Mouse (Mus musculus): ENCODE measurements around the gene Cks1b.

Cks1b gene

GRCm38 (mm10) chr3:89425876-89426275 lies 7.7 kb upstream of the Cks1b start:
- DNase-seq (ENCODE audit: extremely low spot score) = no peak

- DNase-seq (ENCODE audit: extremely low spot score) = no peak
These were observed 7.0 kb upstream of the Cks1b start for GRCm38 (mm10) chr3:89425141-89425525.

- DNase-seq (ENCODE audit: extremely low spot score) = no peak
These were observed 6.4 kb upstream of the Cks1b start for GRCm38 (mm10) chr3:89424416-89425140.

DNA sequence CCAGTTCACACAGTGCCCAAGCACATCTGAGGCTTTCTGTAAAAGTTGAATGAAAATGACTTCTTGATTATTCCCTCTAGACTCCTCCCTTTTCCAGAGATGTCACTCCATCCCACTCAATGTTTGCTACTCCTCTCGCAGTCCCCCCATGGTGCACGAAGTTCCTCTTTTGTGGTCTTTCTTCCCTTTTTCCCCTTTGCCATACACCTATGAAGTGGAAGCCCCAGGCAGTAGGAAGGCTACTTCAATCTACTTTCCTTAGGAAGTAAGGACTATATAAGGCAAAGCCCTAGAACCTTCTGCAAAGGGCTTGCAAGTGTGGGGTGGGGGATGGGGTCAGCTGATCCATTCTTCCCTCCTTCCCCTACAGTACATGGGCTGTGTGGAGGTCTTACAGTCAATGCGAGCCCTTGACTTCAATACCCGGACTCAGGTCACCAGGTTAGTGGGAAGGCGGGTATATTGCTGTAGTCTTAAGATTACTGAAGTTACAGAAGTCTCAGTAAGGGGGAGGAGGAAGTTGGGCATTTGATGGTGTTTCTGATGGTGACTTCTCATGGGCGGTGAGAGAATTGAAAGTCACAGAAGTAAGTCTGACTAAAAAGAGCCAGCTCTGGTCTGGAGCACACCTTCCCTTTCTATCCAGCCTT lies 4.5 kb upstream of the Cks1b start:
- DNase-seq (ENCODE audit: extremely low spot score) = no peak

- DNase-seq (ENCODE audit: extremely low spot score) = peak; percentile 34
These were observed 3.8 kb upstream of the Cks1b start for GRCm38 (mm10) chr3:89421810-89422473.

GRCm38 (mm10) chr3:89421002-89421774 lies 3.0 kb upstream of the Cks1b start:
- peak; percentile 80 for DNase-seq (ENCODE audit: extremely low spot score)

DNA sequence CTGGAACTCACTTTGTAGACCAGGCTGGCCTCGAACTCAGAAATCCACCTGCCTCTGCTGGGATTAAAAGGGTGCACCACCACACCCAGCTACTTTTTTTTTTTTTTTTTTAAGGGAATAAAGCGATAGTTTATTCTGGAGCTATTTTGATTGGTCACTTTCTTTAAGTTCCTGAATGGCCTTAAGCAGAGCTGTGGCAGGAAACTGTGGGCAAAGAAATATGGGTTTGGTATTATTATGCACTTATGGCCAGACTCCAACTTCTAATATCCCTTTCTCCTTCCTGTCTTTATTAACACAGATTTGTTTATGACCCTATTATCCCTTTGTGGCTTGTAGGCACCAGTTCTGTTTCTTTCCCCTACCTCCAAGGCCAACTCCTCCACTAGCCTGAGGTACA lies 2.2 kb upstream of the Cks1b start:
- DNase-seq (ENCODE audit: extremely low spot score) = no peak

GRCm38 (mm10) chr3:89419981-89420380 lies 1.8 kb upstream of the Cks1b start:
- DNase-seq (ENCODE audit: extremely low spot score) = no peak

GRCm38 (mm10) chr3:89419571-89419970 lies 1.4 kb upstream of the Cks1b start:
- peak; percentile 54 for DNase-seq (ENCODE audit: extremely low spot score)

- peak; percentile 88 for DNase-seq (ENCODE audit: extremely low spot score)
These were observed 673 bp upstream of the Cks1b start for GRCm38 (mm10) chr3:89418861-89419250.

DNA sequence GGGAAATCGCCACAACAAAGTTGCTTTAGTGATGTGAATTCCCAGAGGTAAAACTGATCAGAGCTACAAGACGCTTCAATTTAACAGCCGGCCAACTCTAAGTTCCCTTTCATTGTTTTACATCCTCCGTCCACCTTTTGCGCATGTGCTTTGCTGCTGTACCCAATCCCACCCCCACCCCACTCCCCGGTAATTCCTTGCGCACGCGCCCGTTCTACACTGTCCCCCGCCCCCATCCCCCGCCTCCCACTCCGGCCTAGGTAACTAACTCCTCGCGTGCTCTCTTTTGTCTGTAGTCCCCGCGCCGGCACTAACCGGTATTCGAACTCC lies 378 bp downstream of the Cks1b start:
- no peak for DNase-seq (ENCODE audit: extremely low spot score)

DNA sequence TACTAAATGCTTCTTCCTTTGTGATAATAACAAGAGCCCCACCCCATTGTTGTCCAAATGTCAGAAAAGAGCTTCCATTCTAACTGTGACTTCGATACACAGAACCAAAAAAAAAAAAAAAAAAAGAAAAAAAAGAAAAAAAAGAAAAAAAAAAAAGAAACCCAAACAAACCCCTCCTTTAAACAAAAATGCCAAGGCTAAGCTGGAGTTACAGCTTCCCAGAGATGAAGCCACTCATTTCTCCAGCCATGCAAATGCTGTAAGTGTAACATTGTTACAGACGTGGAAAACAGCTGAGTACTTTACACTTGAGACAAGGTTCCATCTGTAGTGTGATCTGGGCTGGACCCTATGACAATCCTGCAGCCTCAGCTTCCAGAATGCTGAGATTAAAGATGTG lies 1.1 kb downstream of the Cks1b start:
- no peak for DNase-seq (ENCODE audit: extremely low spot score)

DNA sequence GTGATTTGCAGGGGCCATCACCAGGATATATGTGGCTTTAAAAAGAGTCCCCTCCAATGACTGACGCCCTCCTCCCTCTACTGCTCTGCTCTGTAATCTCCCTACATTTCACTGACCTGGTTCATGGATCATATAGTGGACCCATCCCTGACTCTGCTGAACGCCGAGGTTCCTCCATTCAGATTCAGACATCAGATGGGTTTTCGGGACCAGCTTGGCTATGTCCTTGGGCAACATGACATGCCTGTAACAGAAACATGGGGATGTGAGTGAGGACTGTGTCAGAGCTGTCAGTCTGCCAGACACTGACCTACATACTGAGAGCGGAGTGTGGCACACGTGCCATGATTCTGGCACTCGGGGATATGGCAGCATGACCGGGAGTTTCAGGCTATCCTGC lies 2.0 kb downstream of the Cks1b start:
- DNase-seq (ENCODE audit: extremely low spot score) = no peak

DNA sequence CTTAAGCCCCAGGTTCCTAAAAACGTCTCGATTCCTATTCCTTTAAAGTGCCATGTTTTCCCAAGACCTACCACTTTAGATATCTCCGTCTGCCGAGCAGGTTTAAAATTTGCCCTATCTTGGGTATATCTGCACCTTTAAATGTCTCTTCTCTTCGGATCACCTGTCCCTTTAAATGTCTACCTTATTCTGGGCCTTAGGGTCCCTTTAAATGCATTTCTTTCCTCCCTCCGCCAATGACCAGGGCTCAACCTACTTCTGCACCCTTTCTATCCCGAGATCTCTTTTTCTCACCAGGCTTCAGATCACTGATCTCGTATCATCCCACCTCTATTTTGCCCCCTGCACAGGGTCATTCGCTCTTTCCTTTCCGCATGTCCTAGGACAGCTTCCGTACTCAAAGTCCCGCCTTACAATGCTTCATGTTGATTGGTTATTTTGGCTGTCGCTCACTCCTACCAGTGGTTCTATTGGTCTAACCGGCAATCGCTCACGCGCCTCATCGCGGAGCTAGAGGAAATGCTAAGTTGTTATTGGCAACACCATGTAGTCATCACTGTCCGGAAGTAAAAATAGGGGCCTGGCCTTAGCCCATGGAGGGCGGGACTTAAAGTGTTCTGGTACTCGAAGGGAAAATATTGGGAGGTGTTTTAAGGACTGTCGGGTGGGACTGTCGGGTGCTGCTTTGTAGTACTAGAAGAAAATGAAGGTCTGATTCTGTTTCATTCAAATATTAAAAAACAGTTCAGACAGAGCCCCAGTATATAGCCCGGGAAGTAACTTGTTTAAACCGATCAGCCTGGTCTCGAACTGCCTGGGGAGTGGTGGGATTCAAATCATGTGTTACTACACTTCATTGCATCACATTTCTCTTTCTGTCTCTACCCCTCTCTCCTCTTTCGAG lies 6.4 kb downstream of the Cks1b start, which contains the start of gene Flad1:
TSS of gene Flad1 (minus strand) at position 381 of the 904 bp plus-strand sequence.
- DNase-seq (ENCODE audit: extremely low spot score) = peak; percentile 100

- no peak for DNase-seq (ENCODE audit: extremely low spot score)
These were observed 7.3 kb downstream of the Cks1b start for GRCm38 (mm10) chr3:89410864-89411263.

GRCm38 (mm10) chr3:89409701-89410100 lies 8.5 kb downstream of the Cks1b start:
- no peak for DNase-seq (ENCODE audit: extremely low spot score)

- no peak for DNase-seq (ENCODE audit: extremely low spot score)
These were observed 9.7 kb downstream of the Cks1b start for GRCm38 (mm10) chr3:89408448-89408847.

DNA sequence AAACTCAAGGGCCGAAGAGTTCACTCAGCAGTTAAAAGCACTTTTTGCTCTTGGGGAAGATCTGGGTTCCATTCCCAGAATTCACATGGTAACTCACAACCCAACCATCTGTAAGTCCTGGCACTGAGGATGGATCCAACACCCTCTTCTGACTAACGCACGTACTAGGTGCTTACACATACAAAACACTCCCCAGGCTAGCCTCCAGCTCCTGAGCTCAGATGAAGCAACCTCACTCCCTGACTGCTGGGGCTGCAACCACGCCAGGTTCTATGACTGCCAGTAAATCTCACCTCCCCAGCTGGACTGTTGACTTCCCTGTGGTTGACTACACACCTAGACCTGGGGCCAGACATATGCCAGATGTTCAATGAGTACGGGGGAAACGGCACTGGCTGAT lies 11.3 kb downstream of the Cks1b start:
- no peak for DNase-seq (ENCODE audit: extremely low spot score)

DNA sequence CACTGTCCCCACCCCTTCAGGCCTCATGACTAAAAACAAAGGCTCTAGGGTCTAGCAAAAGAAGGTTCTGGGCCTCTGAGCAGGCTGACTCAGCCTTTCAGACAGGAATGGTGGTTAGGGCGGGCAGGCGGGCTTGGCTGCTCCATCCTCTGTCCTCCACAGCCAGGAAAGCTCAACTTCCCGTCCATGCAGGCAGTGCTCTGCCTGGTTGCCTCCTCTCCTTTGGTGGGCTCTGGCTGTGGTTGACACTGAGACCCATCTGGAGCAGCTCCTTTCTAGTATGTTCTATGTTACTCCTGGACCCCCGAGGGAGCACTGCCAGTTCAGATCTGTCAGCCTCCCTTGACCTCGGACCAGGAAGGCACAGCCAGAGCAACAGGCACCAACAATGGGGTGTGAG lies 15.5 kb downstream of the Cks1b start, which contains the start of gene Lenep:
TSS of gene Lenep (minus strand) at position 101 of the 400 bp plus-strand sequence.
- DNase-seq (ENCODE audit: extremely low spot score) = no peak

DNA sequence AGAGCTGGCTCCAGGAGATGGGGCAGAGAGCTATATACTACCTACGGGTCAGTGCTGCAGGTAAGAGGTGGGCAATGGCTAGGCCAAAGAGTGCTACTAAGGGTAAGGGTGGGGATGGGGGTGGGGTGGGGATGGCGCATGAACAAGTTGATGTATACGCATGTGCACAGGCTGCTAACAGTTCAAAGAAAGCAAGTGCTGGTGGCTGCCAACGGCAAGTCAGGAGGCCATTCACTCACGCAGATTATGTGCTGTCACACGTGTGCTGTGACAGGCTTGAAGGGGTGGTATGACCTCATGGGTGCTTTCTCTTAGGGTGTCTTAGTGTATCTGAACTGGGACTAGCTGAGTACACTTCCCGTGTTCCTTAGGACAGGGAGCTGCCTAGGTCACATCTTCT lies 16.9 kb downstream of the Cks1b start:
- no peak for DNase-seq (ENCODE audit: extremely low spot score)

- DNase-seq (ENCODE audit: extremely low spot score) = no peak
These were observed 21.6 kb downstream of the Cks1b start for GRCm38 (mm10) chr3:89396654-89397005.
